Mouse (Mus musculus): Measurements from ENCODE around the gene Arhgef10l. TPM values are rescaled to one million over a fixed set of nuclear protein-coding genes. Genes with fewer than 3 reads are reported as not detected.
A peak's percentile ranks its signal among the peaks of the same experiment; 100 is the strongest.

The Arhgef10l gene
- polyA plus RNA-seq, 1 experiment, result 52.7 TPM

- TF ChIP-seq POLR2A (IDR thresholded peaks at IDR 0.05; ENCODE audit: borderline replicate concordance, insufficient read depth, low read length) (no peak), CTCF (IDR thresholded peaks at IDR 0.05; ENCODE audit: borderline replicate concordance, insufficient read depth, low read depth, low read length) (no peak)
- peak in 1 of 2 experiments; percentile 66 for DNase-seq
- H3K4me1 ChIP-seq (ENCODE audit: control insufficient read depth, insufficient read depth, low read length), result peaks cover 49% of the 10 kb centered on the region
- no peak overlapping the region for H3K4me3 ChIP-seq (replicated peaks; ENCODE audit: insufficient read depth, low read depth, low read length)
- H3K27me3 ChIP-seq (ENCODE audit: control insufficient read depth, insufficient read depth, low read length), result no peaks in the 10 kb centered on the region
- H3K27ac ChIP-seq (ENCODE audit: insufficient read depth, low read length), result no peak overlapping the region
- WGBS, result 59% methylated on average over 11 of the region's 12 CpGs
Observed at GRCm38 (mm10) chr4:140624468-140625176, 41.2 kb downstream of the Arhgef10l start.

GRCm38 (mm10) chr4:140624087-140624467, 41.7 kb downstream of the Arhgef10l start:
- no peak overlapping the region for H3K4me3 ChIP-seq (replicated peaks; ENCODE audit: insufficient read depth, low read depth, low read length)
- no peak for TF ChIP-seq CTCF (IDR thresholded peaks at IDR 0.05; ENCODE audit: borderline replicate concordance, insufficient read depth, low read depth, low read length)
- TF ChIP-seq POLR2A (IDR thresholded peaks at IDR 0.05; ENCODE audit: borderline replicate concordance, insufficient read depth, low read length), result no peak
- H3K27me3 ChIP-seq (ENCODE audit: control insufficient read depth, insufficient read depth, low read length), result no peaks in the 10 kb centered on the region
- H3K4me1 ChIP-seq (ENCODE audit: control insufficient read depth, insufficient read depth, low read length), result peaks cover 43% of the 10 kb centered on the region
- H3K27ac ChIP-seq (ENCODE audit: insufficient read depth, low read length), result no peak overlapping the region
- 58% methylated on average over 10 of the region's 10 CpGs for WGBS
- no peak for DNase-seq

- TF ChIP-seq POLR2A (IDR thresholded peaks at IDR 0.05; ENCODE audit: borderline replicate concordance, insufficient read depth, low read length), result no peak
- TF ChIP-seq CTCF (IDR thresholded peaks at IDR 0.05; ENCODE audit: borderline replicate concordance, insufficient read depth, low read depth, low read length), result no peak
- no peak overlapping the region for H3K27ac ChIP-seq (ENCODE audit: insufficient read depth, low read length)
- 43% methylated on average over 4 of the region's 4 CpGs for WGBS
- no peak overlapping the region for H3K4me3 ChIP-seq (replicated peaks; ENCODE audit: insufficient read depth, low read depth, low read length)
- no peak for DNase-seq
- no peaks in the 10 kb centered on the region for H3K27me3 ChIP-seq (ENCODE audit: control insufficient read depth, insufficient read depth, low read length)
- H3K4me1 ChIP-seq (ENCODE audit: control insufficient read depth, insufficient read depth, low read length), result peaks cover 42% of the 10 kb centered on the region
Observed at GRCm38 (mm10) chr4:140622819-140623218, 43.0 kb downstream of the Arhgef10l start.

- DNase-seq, result no peak
- TF ChIP-seq CTCF (IDR thresholded peaks at IDR 0.05; ENCODE audit: borderline replicate concordance, insufficient read depth, low read depth, low read length) (no peak), POLR2A (IDR thresholded peaks at IDR 0.05; ENCODE audit: borderline replicate concordance, insufficient read depth, low read length) (no peak)
- WGBS, result 70% methylated on average over 5 of the region's 5 CpGs
- Histone ChIP-seq H3K27me3 (ENCODE audit: control insufficient read depth, insufficient read depth, low read length) (no peaks in the 10 kb centered on the region), H3K27ac (ENCODE audit: insufficient read depth, low read length) (no peak overlapping the region), H3K4me1 (ENCODE audit: control insufficient read depth, insufficient read depth, low read length) (peaks cover 41% of the 10 kb centered on the region), H3K4me3 (replicated peaks; ENCODE audit: insufficient read depth, low read depth, low read length) (no peak overlapping the region)
Observed at GRCm38 (mm10) chr4:140620496-140620895, 45.3 kb downstream of the Arhgef10l start.

GRCm38 (mm10) chr4:140617391-140618385, 48.1 kb downstream of the Arhgef10l start:
- peak; percentile 69 to 79 for DNase-seq
- Histone ChIP-seq H3K4me1 (ENCODE audit: control insufficient read depth, insufficient read depth, low read length) (peaks cover 28% of the 10 kb centered on the region), H3K27ac (ENCODE audit: insufficient read depth, low read length) (0 out of 2 replicates have a peak overlapping the region, but pooled peaks have one; percentile 22), H3K27me3 (ENCODE audit: control insufficient read depth, insufficient read depth, low read length) (no peaks in the 10 kb centered on the region), H3K4me3 (replicated peaks; ENCODE audit: insufficient read depth, low read depth, low read length) (no peak overlapping the region)
- WGBS, result 38% methylated on average over 16 of the region's 16 CpGs
- TF ChIP-seq CTCF (IDR thresholded peaks at IDR 0.05; ENCODE audit: borderline replicate concordance, insufficient read depth, low read depth, low read length), result peak; percentile 14; the same call in 1 of the 2 replicates
- no peak for TF ChIP-seq POLR2A (IDR thresholded peaks at IDR 0.05; ENCODE audit: borderline replicate concordance, insufficient read depth, low read length)

- H3K27ac ChIP-seq (ENCODE audit: insufficient read depth, low read length), result no peak overlapping the region
- DNase-seq, result no peak
- WGBS, result 87% methylated on average over 11 of the region's 11 CpGs
Observed at GRCm38 (mm10) chr4:140616894-140617293, 48.9 kb downstream of the Arhgef10l start.

GRCm38 (mm10) chr4:140616196-140616595, 49.6 kb downstream of the Arhgef10l start:
- Histone ChIP-seq H3K27me3 (ENCODE audit: control insufficient read depth, insufficient read depth, low read length) (no peaks in the 10 kb centered on the region), H3K27ac (ENCODE audit: insufficient read depth, low read length) (no peak overlapping the region), H3K4me1 (ENCODE audit: control insufficient read depth, insufficient read depth, low read length) (peaks cover 30% of the 10 kb centered on the region), H3K4me3 (replicated peaks; ENCODE audit: insufficient read depth, low read depth, low read length) (no peak overlapping the region)
- WGBS, result 74% methylated on average over 7 of the region's 7 CpGs
- no peak for DNase-seq
- TF ChIP-seq CTCF (IDR thresholded peaks at IDR 0.05; ENCODE audit: borderline replicate concordance, insufficient read depth, low read depth, low read length) (no peak), POLR2A (IDR thresholded peaks at IDR 0.05; ENCODE audit: borderline replicate concordance, insufficient read depth, low read length) (no peak)

More at GRCm38 (mm10) chr4:140616894-140617293, 48.9 kb downstream of the Arhgef10l start:
- Histone ChIP-seq H3K4me1 (ENCODE audit: control insufficient read depth, insufficient read depth, low read length) (peaks cover 28% of the 10 kb centered on the region), H3K4me3 (replicated peaks; ENCODE audit: insufficient read depth, low read depth, low read length) (no peak overlapping the region), H3K27me3 (ENCODE audit: control insufficient read depth, insufficient read depth, low read length) (no peaks in the 10 kb centered on the region)
- TF ChIP-seq CTCF (IDR thresholded peaks at IDR 0.05; ENCODE audit: borderline replicate concordance, insufficient read depth, low read depth, low read length) (no peak), POLR2A (IDR thresholded peaks at IDR 0.05; ENCODE audit: borderline replicate concordance, insufficient read depth, low read length) (no peak)
